Mouse (Mus musculus): ENCODE data around the gene Sema4g.

GRCm38 (mm10) chr19:44977148-44977547, 11.8 kb upstream of the Sema4g start:
- TF ChIP-seq CTCF (IDR thresholded peaks at IDR 0.05; ENCODE audit: insufficient read depth, low read depth, low read length) (no peak), POLR2A (IDR thresholded peaks at IDR 0.05; ENCODE audit: insufficient read depth, low read depth, low read length) (no peak)
